Comparison of ENCODE assay signal across 20 mouse cellular contexts in genomic region chr14:33215163-33215562, GRCm38 (mm10). TPM values are rescaled to one million over a fixed set of nuclear protein-coding genes. Genes with fewer than 3 reads are reported as not detected.
A peak's percentile ranks its signal among the peaks of the same experiment; 100 is the strongest.
DNase-seq lines count a peak whose midpoint lies in the region; ATAC-seq and TF ChIP-seq lines count a peak whose summit lies in the region.
"Had no signal": no experiment of that assay in that cellular context is flagged by ENCODE, and none has a peak within 500 bp of the region (broad histone marks: within the 10 kb centered on the region; RNA-seq: fewer than 3 reads in every experiment).

No protein-coding gene starts in this region.

- no peaks in the 10 kb centered on the region for H3K79me2 ChIP-seq in MEL (ENCODE audit: control insufficient read depth, insufficient read depth, low read length, poor library complexity)

- 8% methylated on average over 1 of the region's 1 CpGs for WGBS in large intestine, adult 2 months
- WGBS in stomach, embryonic 16.5 days = 50% methylated on average over 1 of the region's 1 CpGs
- 53% methylated on average over 1 of the region's 1 CpGs for WGBS in intestine, embryonic 15.5 days

- peak overlapping the region; percentile 76 for H3K27ac ChIP-seq in left cerebral cortex, adult 2 months
- no peak overlapping the region for H3K27ac ChIP-seq in MEL (ENCODE audit: control insufficient read depth, low read depth, low read length)
- peak overlapping the region; percentile 49; the same call in 1 of the 2 replicates for H3K27ac ChIP-seq in stomach, embryonic 16.5 days (ENCODE audit: low read length)
- no peak overlapping the region for H3K27ac ChIP-seq in intestine, embryonic 15.5 days
- H3K27ac ChIP-seq: embryonic facial prominence, embryonic 10.5 days; forebrain, embryonic 13.5 days; heart, embryonic 15.5 days; hindbrain, embryonic 10.5 days; hindbrain, embryonic 14.5 days had no signal

- no peak overlapping the region for H3K4me3 ChIP-seq in left cerebral cortex, adult 2 months
- H3K4me3 ChIP-seq in MEL (ENCODE audit: control insufficient read depth in 1 of 2, insufficient read depth in 1 of 2, low read depth in 2 of 2, low read length in 2 of 2) = no peak overlapping the region
- no peak overlapping the region for H3K4me3 ChIP-seq in stomach, embryonic 16.5 days (replicated peaks; ENCODE audit: low read length)
- H3K4me3 ChIP-seq in intestine, embryonic 15.5 days (replicated peaks) = no peak overlapping the region
- H3K4me3 ChIP-seq: embryonic facial prominence, embryonic 10.5 days; forebrain, embryonic 13.5 days; heart, embryonic 15.5 days; hindbrain, embryonic 10.5 days had no signal

- no peak for TF ChIP-seq POLR2A in MEL (IDR thresholded peaks at IDR 0.05; ENCODE audit: control insufficient read depth in 1 of 2, insufficient read depth in 1 of 2, low read depth in 1 of 2, low read length in 2 of 2, poor library complexity in 1 of 2)

- TF ChIP-seq EP300 in MEL (IDR thresholded peaks at IDR 0.05; ENCODE audit: low read depth in 1 of 2, low read length in 2 of 2) = no peak

- no peak overlapping the region for H3K4me2 ChIP-seq in stomach, embryonic 16.5 days (ENCODE audit: low read depth, low read length)
- no peak overlapping the region for H3K4me2 ChIP-seq in intestine, embryonic 15.5 days (replicated peaks)
- H3K4me2 ChIP-seq: forebrain, embryonic 13.5 days; heart, embryonic 11.5 days; hindbrain, embryonic 14.5 days had no signal

- TF ChIP-seq RAD21 in MEL (IDR thresholded peaks at IDR 0.05; ENCODE audit: low read depth, low read length) = no peak

- H3K9ac ChIP-seq in MEL (ENCODE audit: control insufficient read depth, low read depth, low read length, poor library complexity, severe bottlenecking) = no peak overlapping the region
- no peak overlapping the region for H3K9ac ChIP-seq in stomach, embryonic 16.5 days (ENCODE audit: low read length)
- H3K9ac ChIP-seq in intestine, embryonic 15.5 days = no peak overlapping the region
- H3K9ac ChIP-seq: forebrain, embryonic 13.5 days; heart, embryonic 15.5 days; hindbrain, embryonic 14.5 days had no signal

- peaks cover 0 to 3% of the 10 kb centered on the region in 2 experiments; a peak in 2 of 4 replicates for H3K36me3 ChIP-seq in MEL (ENCODE audit: control insufficient read depth in 1 of 2, insufficient read depth in 2 of 2, low read length in 2 of 2)
- no peaks in the 10 kb centered on the region for H3K36me3 ChIP-seq in stomach, embryonic 16.5 days (ENCODE audit: control insufficient read depth, insufficient read depth, low read length)
- H3K36me3 ChIP-seq in intestine, embryonic 15.5 days = no peaks in the 10 kb centered on the region
- H3K36me3 ChIP-seq: embryonic facial prominence, embryonic 10.5 days; G1E; heart, embryonic 15.5 days; hindbrain, embryonic 10.5 days had no signal

- intact Hi-C loops in left cerebral cortex, adult 2 months (cut with DNase I) = no loop called here

- no peak for ATAC-seq in stomach, embryonic 16.5 days (ENCODE audit: insufficient read depth, low FRiP score)
- ATAC-seq in intestine, embryonic 15.5 days = no peak
- ATAC-seq: activated CD4-positive, CD25-positive, alpha-beta regulatory T cell, adult 4 months had no signal

- DNase-seq in left cerebral cortex, adult 2 months (ENCODE audit: extremely low spot score in 1 of 2, low spot score in 2 of 2) = no peak
- no peak for DNase-seq in left cerebral cortex, adult 18-20 months (ENCODE audit: low spot score in 2 of 2)
- DNase-seq in MEL (ENCODE audit: low read depth, low spot score) = peak; percentile 13
- peak; percentile 16 for DNase-seq in large intestine, adult 2 months (ENCODE audit: low read depth, low spot score)
- DNase-seq in adrenal gland, postnatal 14 days = no peak
- DNase-seq in yolk sac, embryonic 10.5 days (ENCODE audit: low spot score) = no peak
- DNase-seq: cerebellum, adult 11-12 months; cerebellum, adult 9-10 months; cerebellum, postnatal 36 days; gastrocnemius, postnatal 36 days had no signal

- H3K27me3 ChIP-seq in MEL (ENCODE audit: control insufficient read depth in 1 of 2, insufficient read depth in 2 of 2, low read length in 2 of 2) = peaks cover 0 to 3% of the 10 kb centered on the region in 2 experiments; a peak in 3 of 4 replicates
- no peaks in the 10 kb centered on the region for H3K27me3 ChIP-seq in stomach, embryonic 16.5 days (ENCODE audit: control insufficient read depth, insufficient read depth, low read length)
- 0 out of 2 replicates have a peak, but pooled peaks cover 2% of the 10 kb centered on the region for H3K27me3 ChIP-seq in intestine, embryonic 15.5 days (replicated peaks)

- peaks cover 0 to 12% of the 10 kb centered on the region in 2 experiments; a peak in 3 of 4 replicates for H3K4me1 ChIP-seq in MEL (ENCODE audit: control insufficient read depth in 1 of 2, insufficient read depth in 2 of 2, low read length in 2 of 2)
- H3K4me1 ChIP-seq in stomach, embryonic 16.5 days (ENCODE audit: control insufficient read depth, insufficient read depth, low read length) = peaks cover 10% of the 10 kb centered on the region
- peaks cover 9% of the 10 kb centered on the region for H3K4me1 ChIP-seq in intestine, embryonic 15.5 days (replicated peaks)

- no peak for TF ChIP-seq CTCF in left cerebral cortex, adult 2 months (IDR thresholded peaks at IDR 0.05)
- no peak for TF ChIP-seq CTCF in MEL (IDR thresholded peaks at IDR 0.05 in 2 of 3, conservative IDR thresholded peaks at IDR 0.05 in 1 of 3; ENCODE audit: control insufficient read depth in 1 of 3, insufficient read depth in 1 of 3, low read depth in 2 of 3, low read length in 3 of 3, poor library complexity in 1 of 3, severe bottlenecking in 1 of 3)

- H3K9me3 ChIP-seq in MEL (replicated peaks; ENCODE audit: insufficient read depth, low read length) = no peaks in the 10 kb centered on the region
- H3K9me3 ChIP-seq in stomach, embryonic 16.5 days (replicated peaks; ENCODE audit: control insufficient read depth, low read length) = no peaks in the 10 kb centered on the region
- H3K9me3 ChIP-seq in intestine, embryonic 15.5 days = no peaks in the 10 kb centered on the region
- H3K9me3 ChIP-seq: embryonic facial prominence, embryonic 10.5 days; forebrain, embryonic 13.5 days; heart, embryonic 15.5 days; hindbrain, embryonic 10.5 days had no signal

TF ChIP-seq in MEL, 35 proteins besides CTCF, POLR2A, EP300 and RAD21:
- TF ChIP-seq MAX (IDR thresholded peaks at IDR 0.05; ENCODE audit: low read length) (no peak), RCOR1 (IDR thresholded peaks at IDR 0.05; ENCODE audit: low read depth, low read length) (no peak), MYB (IDR thresholded peaks at IDR 0.05; ENCODE audit: low read depth, low read length) (no peak), ELF1 (IDR thresholded peaks at IDR 0.05; ENCODE audit: low read depth, low read length) (no peak)

RNA-seq across cellular contexts. Expression of gene Arhgap22, which starts 1.3 kb away (rescaled TPM):
- 10 to 100 TPM; 10.9 to 12.1 TPM for total RNA-seq in left cerebral cortex, adult 2 months (2021)
- total RNA-seq in left cerebral cortex, adult 18-20 months (2021) = 10 to 100 TPM in 1 of 2 experiments, 1 to 10 TPM in 1; 7.5 to 12.0 TPM
- 0.07 TPM in 1 of 2 replicates, not detected in the other for total RNA-seq in MEL (2012; rRNA removed)
- under 1 TPM in 1 of 2 experiments, not detected in 1; 0.11 TPM for polyA plus RNA-seq in MEL (2012; ENCODE audit: insufficient read depth in 1 of 2, insufficient read length in 2 of 2, low read depth in 1 of 2, low replicate concordance in 2 of 2, missing spikeins in 1 of 2)
- polyA plus RNA-seq in large intestine, adult 2 months (2012; rRNA removed) = 2.3 and 2.8 TPM in 2 replicates
- polyA plus RNA-seq in stomach, embryonic 16.5 days (2015; fragmentation: Nextera tagmentation; extraction: Ambion mirVana) = 6.1 and 6.7 TPM in 2 replicates
- total RNA-seq in adrenal gland, postnatal 14 days (2021) = 6.0 and 7.2 TPM in 2 replicates
- 3.9 and 5.3 TPM in 2 replicates for polyA plus RNA-seq in intestine, embryonic 15.5 days (2015; fragmentation: Nextera tagmentation; extraction: Ambion mirVana)
- polyA plus RNA-seq: G1E had no signal

RNA-seq across cellular contexts. Expression of gene Wdfy4, which starts 29.9 kb away (rescaled TPM):
- total RNA-seq in left cerebral cortex, adult 2 months (2021) = 1 to 10 TPM; 2.8 to 3.2 TPM
- 1 to 10 TPM; 1.1 to 2.1 TPM for total RNA-seq in left cerebral cortex, adult 18-20 months (2021)
- total RNA-seq in MEL (2012; rRNA removed) = 25.0 and 27.0 TPM in 2 replicates
- polyA plus RNA-seq in MEL (2012; ENCODE audit: insufficient read depth in 1 of 2, insufficient read length in 2 of 2, low read depth in 1 of 2, low replicate concordance in 2 of 2, missing spikeins in 1 of 2) = 10 to 100 TPM; 30.9 to 34.8 TPM
- polyA plus RNA-seq in large intestine, adult 2 months (2012; rRNA removed) = 5.0 and 6.0 TPM in 2 replicates
- polyA plus RNA-seq in stomach, embryonic 16.5 days (2015; fragmentation: Nextera tagmentation; extraction: Ambion mirVana) = 0.35 and 1.4 TPM in 2 replicates
- total RNA-seq in adrenal gland, postnatal 14 days (2021) = 2.6 and 12.9 TPM in 2 replicates
- 0.46 and 0.85 TPM in 2 replicates for polyA plus RNA-seq in intestine, embryonic 15.5 days (2015; fragmentation: Nextera tagmentation; extraction: Ambion mirVana)
- total RNA-seq: G1E had no signal

Comparison
In these comparisons a context has a peak if more than half of its experiments do, and no peak if none do; other contexts are left out.
1. DNase-seq: peak in MEL (single experiment) and large intestine, adult 2 months (single experiment); none in left cerebral cortex, adult 2 months (0 of 2), left cerebral cortex, adult 18-20 months (0 of 2), adrenal gland, postnatal 14 days (single experiment) and yolk sac, embryonic 10.5 days (single experiment).
2. H3K27ac ChIP-seq: peak in left cerebral cortex, adult 2 months (single experiment) and stomach, embryonic 16.5 days (single experiment); none in MEL (single experiment) and intestine, embryonic 15.5 days (single experiment).